Mouse (Mus musculus) lung, embryonic 14.5 days (tissue): ENCODE results near the gene Vmn2r77. TPM values are rescaled to one million over a fixed set of nuclear protein-coding genes. Genes with fewer than 3 reads are reported as not detected.
"Not testable (repeated sequence)": the region's sequence is repeated elsewhere in the genome, so short reads cannot be mapped to it uniquely, and the experiment has no call there.

Experiments
- ATAC-seq: fragments of 200-750 bp; cut with Nextera tagmentation; 2 replicates; pipeline ENCODE4 v1.8.0; 2017; ENCODE audit warnings: mild to moderate bottlenecking, moderate TSS enrichment, moderate library complexity; ENCODE audit not compliant: insufficient read depth
- DNase-seq: peaks from one replicate; pipeline ENCODE4 v3.0.0-alpha.2; 2015
- H3K27ac ChIP-seq: fragments of 300-500 bp; sonication (generic); 2 replicates; pipeline ENCODE4 v1.5.1; 2014; ENCODE audit warnings: low read depth, mild to moderate bottlenecking, moderate library complexity
- H3K27me3 ChIP-seq: fragments of 300-500 bp; sonication (generic); 2 replicates; pipeline ENCODE4 v1.6.1; 2014; ENCODE audit warnings: low read length, control low read depth; ENCODE audit not compliant: insufficient read depth
- H3K36me3 ChIP-seq: fragments of 300-500 bp; sonication (generic); 2 replicates; pipeline ENCODE4 v1.6.1; 2014; ENCODE audit warnings: control low read depth; ENCODE audit not compliant: insufficient read depth
- H3K4me1 ChIP-seq: fragments of 300-500 bp; sonication (generic); 2 replicates; pipeline ENCODE4 v1.6.1; 2014; ENCODE audit warnings: antibody characterized with exemption, control low read depth; ENCODE audit not compliant: insufficient read depth
- H3K4me2 ChIP-seq: fragments of 300-500 bp; sonication (generic); 2 replicates; pipeline ENCODE4 v1.6.1; 2014; ENCODE audit warnings: mild to moderate bottlenecking
- H3K4me3 ChIP-seq: fragments of 300-500 bp; sonication (generic); 2 replicates; pipeline ENCODE4 v1.5.1; 2014; ENCODE audit warnings: low read depth, low read length
- H3K9ac ChIP-seq: fragments of 300-500 bp; sonication (generic); 2 replicates; pipeline ENCODE4 v1.6.1; 2014
- H3K9me3 ChIP-seq: fragments of 300-500 bp; sonication (generic); 2 replicates; pipeline ENCODE4 v1.6.1; 2016; ENCODE audit warnings: low read depth, low read length, control low read depth
- CTCF ChIP-seq: IDR thresholded peaks from 2 replicates; pipeline ENCODE4 v1.5.1; 2016; ENCODE audit warnings: antibody characterized with exemption, low read depth
- WGBS: fragments of 180-500 bp; shearing (Covaris S2); extraction: QIAGEN DNeasy Blood & Tissue Kit; methylation state at CpG from one replicate; pipeline ENCODE4 v1.1.7; 2014; 5-methylcytosine and 5-hydroxymethylcytosine counted together
- polyA plus RNA-seq: library from polyadenylated mRNA; unstranded; fragments of >200 nt; fragmentation: Nextera tagmentation; extraction: Ambion mirVana; gene quantifications from 2 replicates; pipeline ENCODE4 v1.2.1, GENCODE M21; 2014

Vmn2r77 gene
- not detected in 2 replicates for polyA plus RNA-seq

GRCm38 (mm10) chr7:86794727-86795126 lies at the start of gene Vmn2r77:
TSS of gene Vmn2r77 (plus strand) at chr7:86795027.
- Histone ChIP-seq H3K27ac (no peak within 1 kb of the TSS), H3K9me3 (no peaks in the 10 kb centered on the region), H3K4me3 (no peak within 1 kb of the TSS), H3K27me3 (no peaks in the 10 kb centered on the region), H3K4me2 (no peak within 1 kb of the TSS), H3K4me1 (no peaks in the 10 kb centered on the region), H3K36me3 (no peaks in the 10 kb centered on the region), H3K9ac (no peak within 1 kb of the TSS)
- ATAC-seq (no peak), DNase-seq (no peak)
- no peak for TF ChIP-seq CTCF

- ATAC-seq (no peak), DNase-seq (no peak)
- no peak overlapping the region for H3K4me2 ChIP-seq
- no peak for TF ChIP-seq CTCF
- no peaks in the 10 kb centered on the region for H3K36me3 ChIP-seq
- WGBS, result 64% methylated on average over 1 of the region's 1 CpGs
- no peaks in the 10 kb centered on the region for H3K9me3 ChIP-seq
- H3K4me3 ChIP-seq, result no peak overlapping the region
- no peaks in the 10 kb centered on the region for H3K27me3 ChIP-seq
- no peak overlapping the region for H3K27ac ChIP-seq
- no peak overlapping the region for H3K9ac ChIP-seq
- H3K4me1 ChIP-seq, result no peaks in the 10 kb centered on the region
Observed at GRCm38 (mm10) chr7:86760751-86761150, 34.1 kb upstream of the Vmn2r77 start.

DNA sequence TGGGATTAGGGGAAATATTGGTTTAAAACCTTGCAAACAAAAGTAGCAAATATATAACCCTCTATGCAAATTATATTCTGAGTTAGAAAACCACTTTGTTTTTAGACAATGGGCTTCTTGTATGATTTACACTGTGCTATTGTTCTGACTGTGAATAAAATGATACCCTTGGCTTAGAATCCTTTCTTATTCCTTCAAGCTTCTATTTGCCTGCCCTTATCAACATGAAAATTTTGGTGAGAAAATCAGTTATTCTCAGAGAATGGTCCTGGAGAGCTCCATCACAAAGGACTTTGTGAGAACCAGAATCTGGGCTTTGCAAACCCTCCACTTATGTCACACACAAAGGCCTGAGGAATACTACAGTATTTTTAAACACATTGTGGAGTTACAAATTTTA lies 30.2 kb upstream of the Vmn2r77 start:
- DNase-seq (no peak), ATAC-seq (no peak)
- Histone ChIP-seq H3K27ac (no peak overlapping the region), H3K27me3 (no peaks in the 10 kb centered on the region), H3K36me3 (no peaks in the 10 kb centered on the region), H3K9me3 (no peaks in the 10 kb centered on the region), H3K4me2 (no peak overlapping the region), H3K4me1 (no peaks in the 10 kb centered on the region), H3K4me3 (no peak overlapping the region), H3K9ac (no peak overlapping the region)
- no peak for TF ChIP-seq CTCF

- H3K36me3 ChIP-seq, result no peaks in the 10 kb centered on the region
- H3K27me3 ChIP-seq, result no peaks in the 10 kb centered on the region
- TF ChIP-seq CTCF, result no peak
- 75% methylated on average over 3 of the region's 3 CpGs for WGBS
- H3K4me3 ChIP-seq, result no peak overlapping the region
- no peak overlapping the region for H3K27ac ChIP-seq
- no peaks in the 10 kb centered on the region for H3K9me3 ChIP-seq
- no peaks in the 10 kb centered on the region for H3K4me1 ChIP-seq
- no peak overlapping the region for H3K9ac ChIP-seq
- no peak overlapping the region for H3K4me2 ChIP-seq
- DNase-seq, result no peak
- ATAC-seq, result no peak
Observed at GRCm38 (mm10) chr7:86771621-86772020, 23.2 kb upstream of the Vmn2r77 start.

DNA sequence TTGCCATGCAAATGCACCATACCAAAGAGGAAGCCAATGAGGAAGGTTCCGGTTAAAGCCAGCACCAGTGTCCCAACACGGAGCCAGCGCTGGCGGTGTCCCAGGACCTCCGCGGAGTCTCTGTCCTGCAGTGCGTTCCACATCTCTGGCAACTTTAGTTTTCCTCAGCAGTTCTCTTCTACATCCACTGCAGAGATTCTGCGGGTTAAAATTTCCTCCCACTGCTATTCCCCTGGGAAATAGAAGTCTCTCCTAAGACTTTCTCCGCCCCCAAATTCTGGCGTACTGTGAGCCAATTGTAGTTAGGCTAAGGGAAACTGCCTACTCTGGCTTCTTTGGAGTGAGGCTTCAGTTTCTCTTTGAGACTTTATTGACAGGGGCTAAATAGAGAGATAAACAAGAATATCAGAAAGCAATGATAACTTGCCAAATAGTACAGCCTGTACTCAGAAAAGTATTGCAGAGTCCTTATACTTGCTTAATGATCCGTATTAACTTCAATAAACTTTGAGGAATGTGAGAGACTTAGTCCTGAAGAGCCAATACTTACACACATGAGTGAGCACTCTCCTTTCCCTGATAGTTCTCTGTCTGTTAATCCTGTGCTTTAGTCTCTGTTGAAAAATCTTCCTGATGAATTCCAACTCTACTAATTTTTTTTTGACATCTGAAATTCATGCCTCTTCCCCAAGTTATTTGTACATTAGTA lies 19.1 kb upstream of the Vmn2r77 start, which contains the start of gene Folh1:
Gene Folh1 (minus strand): TSS at position 327 of the 709 bp plus-strand sequence.
- Histone ChIP-seq H3K4me2 (peak within 1 kb of the TSS; percentile 18; the same call in 1 of the 2 replicates), H3K4me3 (no peak within 1 kb of the TSS), H3K9me3 (no peaks in the 10 kb centered on the region), H3K9ac (no peak within 1 kb of the TSS), H3K36me3 (no peaks in the 10 kb centered on the region), H3K4me1 (no peaks in the 10 kb centered on the region), H3K27me3 (no peaks in the 10 kb centered on the region), H3K27ac (no peak within 1 kb of the TSS)
- 7% methylated on average over 11 of the region's 11 CpGs for WGBS
- ATAC-seq, result no peak
- TF ChIP-seq CTCF, result no peak
- peak; percentile 13 for DNase-seq

DNA sequence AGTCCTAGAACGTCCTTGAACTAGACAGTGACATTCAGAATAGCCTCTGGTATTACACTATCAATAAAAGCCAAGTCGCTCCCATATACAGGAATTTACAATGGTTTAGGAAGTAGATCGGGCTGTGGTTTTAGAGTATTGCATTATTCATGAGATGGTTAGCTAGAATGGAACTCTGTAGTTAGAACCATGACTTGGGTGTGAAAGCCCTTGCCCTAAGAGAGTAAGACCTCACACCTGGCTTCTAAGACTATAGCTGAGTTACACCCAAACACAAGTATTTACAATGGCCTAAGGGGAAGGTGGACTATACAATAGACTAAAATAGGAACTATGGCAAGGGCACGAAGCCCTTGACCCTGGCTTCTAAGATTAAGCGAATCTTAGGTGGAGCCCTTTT lies 20.4 kb downstream of the Vmn2r77 start:
- WGBS, result 87% methylated on average over 4 of the region's 5 CpGs
- ATAC-seq, DNase-seq, H3K36me3 ChIP-seq, H3K4me2 ChIP-seq, H3K4me3 ChIP-seq, H3K9me3 ChIP-seq, H3K27ac ChIP-seq, H3K4me1 ChIP-seq, H3K9ac ChIP-seq, H3K27me3 ChIP-seq: not testable (repeated sequence)

DNA sequence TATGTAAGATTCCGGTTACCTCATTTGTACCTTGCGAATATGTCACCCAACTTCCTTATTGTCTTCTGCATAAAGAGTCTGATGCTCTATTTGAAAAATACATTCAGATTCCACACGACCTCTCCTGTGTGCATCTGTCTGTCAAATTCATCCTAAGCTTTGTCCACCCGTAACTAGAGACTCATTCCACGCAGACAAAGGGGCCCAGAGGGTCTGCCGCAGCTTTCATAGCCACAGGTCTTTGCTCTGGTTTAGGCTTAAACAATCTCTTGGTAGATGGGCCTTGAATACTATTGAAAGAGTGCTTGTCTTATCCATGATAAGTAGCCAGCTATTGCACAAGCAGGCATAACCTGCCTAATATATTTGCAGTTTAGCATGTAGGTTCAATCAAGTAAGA lies 20.9 kb downstream of the Vmn2r77 start:
- WGBS, result 81% methylated on average over 6 of the region's 6 CpGs

More for the DNA sequence above, 20.9 kb downstream of the Vmn2r77 start:
- not testable (repeated sequence) for H3K9ac ChIP-seq, H3K27ac ChIP-seq, H3K4me2 ChIP-seq, H3K27me3 ChIP-seq, H3K4me1 ChIP-seq, ATAC-seq, H3K4me3 ChIP-seq, H3K9me3 ChIP-seq, DNase-seq, H3K36me3 ChIP-seq
